Mouse (Mus musculus) adrenal gland, postnatal 36 days (tissue): ENCODE data around the gene Las1l. TPM values are rescaled to one million over a fixed set of nuclear protein-coding genes. Genes with fewer than 3 reads are reported as not detected.
"Not testable (repeated sequence)": the region's sequence is repeated elsewhere in the genome, so short reads cannot be mapped to it uniquely, and the experiment has no call there.

ENCODE experiments used
- DNase-seq, 2 experiments: peaks; one replicate each; pipeline ENCODE4 v3.0.0; 2021; ENCODE audit warnings: mixed read lengths in 1 of 2
- long read RNA-seq, 2 experiments: library from polyadenylated mRNA; stranded (forward); transcript quantifications; one replicate each; pipeline ENCODE4 v2.0.0; 2021; ENCODE audit warnings: borderline sequencing depth in 2 of 2
- total RNA-seq, 2 experiments: library from RNA; stranded (reverse); gene quantifications; 2 replicates each; pipeline ENCODE4 v1.2.3; 2021

Las1l gene
- 10 to 100 TPM; 42.5 to 44.9 TPM for total RNA-seq
- long read RNA-seq, experiment 1, transcript Las1l-201 (13 exons, 2,530 nt) = major isoform, 53 of 83 reads
- long read RNA-seq, experiment 1, partial matches to known transcripts = 10 of 83 reads
- long read RNA-seq, experiment 1, other reads (novel, unspliced or antisense) = 20 of 83 reads
- long read RNA-seq, experiment 2, transcript Las1l-201 (13 exons, 2,530 nt) = major isoform, 14 of 19 reads
- long read RNA-seq, experiment 2, partial matches to known transcripts = 3 of 19 reads
- long read RNA-seq, experiment 2, other reads (novel, unspliced or antisense) = 2 of 19 reads

DNA sequence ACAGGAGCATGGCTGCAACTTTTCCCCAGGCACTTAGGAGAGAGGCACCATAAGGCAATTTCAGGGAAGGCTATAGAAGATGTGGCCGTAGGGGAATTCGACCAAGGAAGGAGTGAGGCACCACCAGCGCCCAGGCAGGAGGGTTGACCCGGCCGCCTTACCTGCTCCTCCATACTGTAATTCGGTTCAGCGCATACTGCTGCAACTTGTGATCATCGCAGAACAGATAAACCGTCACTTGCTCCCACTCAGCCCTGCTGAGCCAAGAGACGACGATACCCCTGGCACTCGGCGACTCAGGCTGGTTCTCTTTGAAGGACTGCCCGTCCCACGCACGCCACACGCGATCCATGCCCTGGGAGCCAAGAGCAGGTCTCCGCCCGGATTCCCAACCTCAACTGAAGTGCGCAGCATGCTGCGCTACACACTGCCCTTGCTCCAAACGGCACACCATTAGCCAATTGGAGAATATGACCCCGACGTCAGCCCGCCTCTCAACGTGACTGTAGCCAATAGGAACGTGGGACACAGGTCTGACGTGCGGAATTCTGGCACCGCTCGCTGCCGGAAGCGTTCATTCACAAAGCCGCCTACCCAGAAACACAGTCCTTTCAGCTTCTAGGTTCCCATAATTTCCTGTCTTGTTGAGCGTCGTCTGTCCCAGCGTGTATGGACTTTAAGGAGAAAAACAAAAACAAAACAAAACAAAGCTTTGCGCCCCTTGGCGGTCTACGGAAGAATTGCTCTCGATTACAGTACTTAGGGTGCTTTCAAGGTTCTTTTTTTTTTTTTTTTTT is at the start of gene Las1l:
Gene Las1l (minus strand): TSS at position 466 of the 797 bp plus-strand sequence.
- peak; percentile 89 for DNase-seq

DNA sequence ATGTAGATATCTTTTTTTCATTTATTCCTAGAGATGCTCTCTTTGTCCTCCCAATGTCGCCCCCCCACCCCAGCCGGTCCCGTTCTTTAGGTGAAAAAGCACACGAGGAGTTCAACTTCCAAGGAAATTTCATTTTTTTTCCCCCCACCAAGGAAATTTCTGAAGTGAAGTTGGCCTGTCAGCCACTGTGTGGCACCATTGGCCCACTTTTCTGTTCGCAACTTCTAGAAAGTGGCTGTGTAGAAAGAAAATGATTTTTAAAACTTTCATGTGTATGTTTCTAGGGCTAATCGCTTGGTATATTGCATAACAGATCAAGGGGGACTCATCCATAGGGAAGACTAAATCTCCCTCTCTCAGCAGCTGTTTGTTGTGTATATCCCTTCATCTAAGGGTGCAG is 49.6 kb upstream of the Las1l start:
- no peak for DNase-seq

DNA sequence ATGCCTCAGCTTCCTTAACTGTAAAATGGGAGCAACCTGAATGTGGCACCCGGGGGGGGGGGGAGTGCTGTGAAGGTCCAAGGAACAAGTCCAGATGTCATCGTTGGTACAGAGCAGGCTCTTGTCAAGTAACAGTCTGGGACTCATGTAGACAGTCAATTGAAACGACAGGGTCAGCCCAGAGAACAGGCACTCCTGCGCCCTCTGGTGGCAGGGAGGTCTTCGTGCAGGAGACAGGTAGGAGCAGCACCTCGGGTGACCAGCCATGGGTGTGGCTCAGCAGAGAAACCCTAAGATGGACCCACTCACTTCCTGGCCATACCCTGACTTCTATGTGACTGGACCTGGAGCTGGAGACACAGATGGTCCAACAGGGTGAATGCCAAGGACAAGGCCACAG is 42.8 kb upstream of the Las1l start:
- no peak for DNase-seq

DNA sequence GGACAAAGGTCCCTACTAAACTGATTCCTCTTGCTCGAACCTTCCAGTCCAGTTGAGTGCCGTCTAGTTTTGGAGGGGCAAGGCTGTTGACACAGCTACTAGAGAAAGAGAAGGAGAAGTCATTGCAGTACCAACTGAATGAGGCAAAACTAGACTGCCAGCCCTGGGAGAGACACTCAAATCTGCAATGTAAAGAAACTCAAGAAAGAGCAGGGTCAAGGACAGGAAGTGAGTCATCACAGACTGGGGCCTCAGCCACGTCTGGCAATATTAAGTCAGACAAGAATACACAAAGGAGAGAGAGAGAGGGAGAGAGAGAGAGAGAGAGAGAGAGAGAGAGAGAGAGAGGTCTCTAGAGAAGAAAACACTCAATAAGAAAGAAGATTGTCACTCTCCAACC is 36.4 kb upstream of the Las1l start:
- DNase-seq = no peak

DNA sequence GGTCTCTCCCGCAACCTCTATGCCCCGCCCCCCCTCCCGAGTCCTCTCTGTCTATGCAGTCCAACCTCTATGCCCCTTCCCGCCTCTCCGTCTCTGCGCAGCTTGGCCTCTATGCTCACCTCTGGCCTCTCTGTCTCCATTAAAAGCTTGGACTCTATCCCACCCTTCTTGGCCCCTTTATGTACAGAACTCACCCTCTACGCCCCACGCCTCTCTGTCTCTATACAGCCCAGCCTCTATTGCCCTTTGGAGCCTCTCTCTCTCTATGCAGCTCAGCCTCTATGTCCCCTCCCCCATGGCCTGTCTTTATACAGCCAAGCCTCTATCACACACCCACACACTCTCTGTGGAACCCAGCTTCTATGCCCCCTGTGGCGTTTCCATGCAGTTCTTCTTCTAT is 13.2 kb upstream of the Las1l start:
- no peak for DNase-seq

DNA sequence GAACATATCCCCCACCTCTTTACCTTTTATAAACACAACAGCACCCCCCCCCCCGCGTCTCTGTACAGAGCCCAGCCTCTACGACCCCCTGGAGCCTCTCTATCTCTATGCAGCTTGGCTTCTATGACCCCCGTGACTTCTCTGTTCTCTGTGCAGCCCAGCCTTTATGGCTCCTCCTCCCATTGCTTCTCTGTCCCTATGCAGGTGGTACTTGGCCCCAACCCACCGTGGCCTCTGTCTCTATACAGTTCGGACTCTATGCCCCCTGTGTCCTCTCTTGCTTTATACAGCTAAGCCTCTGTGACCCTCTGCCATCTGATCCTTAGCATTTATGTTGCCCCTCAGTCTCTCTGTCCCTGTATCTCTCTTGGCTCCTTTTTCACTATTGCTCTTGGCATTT is 12.4 kb upstream of the Las1l start:
- no peak for DNase-seq

DNA sequence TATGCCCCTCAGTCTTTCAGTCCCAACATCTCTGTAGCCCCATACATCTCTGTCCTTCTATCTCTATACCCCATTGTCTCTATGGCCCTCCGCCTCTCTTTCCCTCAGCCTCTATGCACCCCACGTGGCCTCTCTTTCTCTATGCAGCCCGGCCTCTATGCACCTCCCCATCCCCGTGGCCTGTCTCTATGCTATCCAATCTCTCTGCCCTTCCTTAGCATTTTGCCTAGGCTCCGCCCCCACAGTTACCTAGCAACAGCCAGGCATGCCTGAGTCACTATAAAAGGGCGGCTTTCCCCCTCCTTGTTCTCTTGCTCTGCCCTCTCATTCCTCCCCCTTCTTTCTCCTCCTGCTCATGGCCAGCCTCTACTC is 11.8 kb upstream of the Las1l start:
- DNase-seq = peak; percentile 90 to 91

DNA sequence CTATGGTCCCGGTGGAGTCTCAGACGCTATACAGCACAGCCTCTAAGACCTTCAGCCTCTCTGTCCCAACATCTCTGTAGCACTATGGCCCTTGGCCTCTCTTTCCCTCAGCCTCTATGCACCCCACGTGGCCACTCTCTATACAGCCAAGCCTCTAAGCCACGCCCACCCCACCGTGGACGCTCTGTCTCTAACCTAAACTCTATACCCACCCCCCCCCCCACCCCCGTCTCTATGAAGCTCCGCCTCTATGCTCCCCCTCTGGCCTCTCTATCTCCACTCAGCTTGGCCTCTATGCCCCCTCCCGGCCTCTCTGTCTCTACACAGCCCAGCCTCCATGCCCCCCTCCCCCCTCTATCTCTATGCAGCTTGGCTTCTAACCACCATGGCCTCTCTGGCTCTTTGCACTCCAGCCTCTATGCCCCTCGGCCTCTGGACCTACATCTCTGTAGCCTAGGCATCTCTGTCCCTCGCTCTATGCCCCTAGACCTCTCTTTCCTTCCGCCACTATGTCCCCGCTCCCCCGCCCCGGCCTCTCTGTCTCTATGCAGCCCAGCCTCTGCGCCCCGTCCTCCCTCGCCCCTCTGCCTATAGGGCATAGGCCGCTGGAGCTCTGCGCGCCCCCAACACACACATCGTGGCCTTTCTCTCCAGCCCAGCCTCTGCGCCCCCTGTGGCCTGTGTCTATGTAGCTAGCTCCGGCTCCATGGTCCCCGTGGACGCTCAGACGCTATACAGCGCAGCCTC is 11.3 kb upstream of the Las1l start:
- DNase-seq = peak; percentile 40 to 59

DNA sequence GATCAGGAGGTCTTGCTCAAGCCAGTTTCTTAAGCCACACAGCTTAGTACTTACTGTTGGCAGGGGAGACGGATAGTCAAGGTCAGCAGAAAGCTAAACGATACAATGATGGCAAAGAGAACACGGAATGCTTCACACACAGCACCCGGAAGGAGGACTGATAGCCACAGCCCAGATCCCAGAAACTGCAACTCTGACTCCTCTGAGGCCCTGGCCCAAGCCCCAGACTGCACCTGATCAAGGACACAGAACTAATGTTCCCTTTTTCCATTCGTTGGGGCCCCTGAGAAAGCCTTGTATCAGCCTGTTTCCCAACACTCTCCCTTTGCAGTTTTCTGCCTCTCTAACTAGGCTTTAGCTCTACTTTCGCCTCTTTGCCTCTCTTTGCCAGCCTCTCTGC is 8.3 kb upstream of the Las1l start:
- DNase-seq = peak in 1 of 2 experiments; percentile 20

DNA sequence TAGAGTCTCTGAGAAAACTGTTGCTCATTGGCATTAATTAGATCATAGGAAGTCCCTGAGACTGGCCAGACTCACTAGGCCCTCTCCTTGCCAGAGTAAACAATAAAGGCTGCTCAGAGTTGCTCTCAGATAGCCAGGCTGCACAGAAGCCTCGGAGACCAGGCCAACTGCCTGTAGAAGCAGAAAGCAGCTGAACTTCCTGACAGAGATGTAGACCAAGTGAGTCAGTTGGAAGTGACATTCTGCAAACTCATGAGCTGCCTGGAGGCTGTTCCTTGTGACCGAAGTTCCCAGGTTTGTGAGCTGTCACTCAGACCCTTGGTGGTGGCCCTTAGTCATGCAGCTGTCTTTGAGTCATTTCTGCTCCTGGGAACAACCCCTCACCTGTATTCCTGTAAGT is 6.6 kb upstream of the Las1l start:
- no peak for DNase-seq

DNA sequence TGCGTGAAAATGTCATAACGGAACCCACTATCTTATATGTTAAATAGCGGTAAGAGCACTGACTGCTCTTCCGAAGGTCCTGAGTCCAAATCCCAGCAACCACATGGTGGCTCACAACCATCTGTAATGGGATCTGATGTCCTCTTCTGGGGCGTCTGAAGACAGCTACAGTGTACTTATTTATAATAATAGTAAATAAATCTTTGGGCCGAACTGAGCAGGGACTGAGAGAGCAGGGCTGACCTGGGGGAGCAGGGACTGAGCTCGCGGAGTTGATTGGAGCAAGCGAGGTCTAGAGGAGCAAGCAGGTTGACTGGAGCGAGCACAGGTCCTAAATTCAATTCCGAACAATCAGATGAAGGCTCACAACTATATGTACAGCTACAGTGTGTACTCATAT is 699 bp upstream of the Las1l start:
- DNase-seq = not testable (repeated sequence)

DNA sequence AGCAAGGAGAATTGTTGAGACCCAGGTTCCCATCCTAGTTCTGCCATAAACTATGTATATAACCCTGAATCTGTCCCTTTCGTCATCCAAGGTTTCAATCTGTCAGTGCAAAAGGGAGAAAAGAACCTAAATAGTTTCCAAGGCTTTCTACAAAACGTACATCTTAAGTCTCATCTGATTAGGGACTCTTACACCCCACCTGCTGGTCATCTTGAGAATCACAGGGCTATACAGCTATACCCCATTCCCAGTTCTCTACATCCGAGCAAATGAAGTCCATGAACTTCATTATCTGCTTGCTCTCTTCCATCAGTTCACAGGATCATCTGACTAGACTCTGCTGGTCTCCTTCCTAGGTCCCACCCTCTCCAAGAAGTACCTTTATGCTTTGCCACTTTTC is 6.0 kb downstream of the Las1l start:
- peak; percentile 17 to 36 for DNase-seq

DNA sequence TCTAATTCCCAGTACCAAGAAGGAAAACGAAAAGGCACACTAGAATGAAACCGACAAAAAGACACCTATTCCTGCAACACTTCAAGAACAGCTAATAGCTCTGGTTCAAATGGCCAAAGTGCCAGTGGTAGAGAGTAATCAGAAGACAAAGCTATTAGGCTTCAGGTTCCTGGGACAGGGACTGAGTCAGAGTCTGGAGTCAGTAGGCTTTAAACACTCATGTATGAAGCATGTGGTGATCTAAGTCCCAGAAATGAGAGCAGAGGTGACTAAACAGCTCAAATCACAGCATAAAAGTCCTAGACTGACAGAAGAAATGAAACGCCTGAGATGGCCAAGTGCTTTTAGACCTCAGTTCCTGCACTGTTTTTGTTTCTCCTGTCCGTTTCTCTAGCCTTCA is 8.6 kb downstream of the Las1l start:
- DNase-seq = no peak

DNA sequence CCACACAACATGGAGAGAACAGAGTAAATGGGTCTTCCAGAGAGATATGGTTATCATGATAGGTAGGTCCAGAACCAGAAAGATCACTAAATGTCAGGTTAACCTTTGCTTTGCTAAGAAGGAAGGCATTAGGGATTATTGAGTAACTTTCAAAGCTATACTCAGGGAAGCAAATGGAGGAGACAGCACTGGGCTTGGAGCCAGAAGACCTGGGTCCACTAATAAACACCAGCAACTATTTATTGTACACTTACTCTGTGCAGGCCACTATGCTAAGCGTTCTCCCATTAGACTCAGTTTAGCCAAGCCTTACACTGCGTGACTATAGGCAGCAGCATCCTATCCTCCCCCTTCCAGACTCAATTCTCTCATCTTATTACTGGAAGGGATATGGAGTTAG is 11.3 kb downstream of the Las1l start:
- no peak for DNase-seq

DNA sequence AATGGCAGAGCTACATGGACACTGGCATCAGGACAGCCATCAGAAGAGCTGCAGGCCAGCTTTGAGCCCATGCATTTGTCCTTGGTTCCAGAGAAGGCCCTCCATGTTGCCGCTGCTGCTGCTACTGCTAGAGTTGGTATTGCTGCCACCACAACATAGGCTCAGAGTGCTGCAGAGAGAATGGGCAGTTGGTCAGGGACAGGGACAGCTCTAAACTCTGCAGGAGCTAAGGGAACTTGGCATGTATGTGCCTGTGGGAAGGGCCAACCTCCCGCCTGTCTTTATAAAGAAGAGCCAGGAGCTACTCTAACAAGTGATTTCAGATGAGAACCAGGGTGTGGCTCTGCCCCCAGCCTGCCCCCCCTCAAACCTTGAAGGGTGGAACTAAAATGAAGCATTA is 21.3 kb downstream of the Las1l start:
- DNase-seq = no peak

DNA sequence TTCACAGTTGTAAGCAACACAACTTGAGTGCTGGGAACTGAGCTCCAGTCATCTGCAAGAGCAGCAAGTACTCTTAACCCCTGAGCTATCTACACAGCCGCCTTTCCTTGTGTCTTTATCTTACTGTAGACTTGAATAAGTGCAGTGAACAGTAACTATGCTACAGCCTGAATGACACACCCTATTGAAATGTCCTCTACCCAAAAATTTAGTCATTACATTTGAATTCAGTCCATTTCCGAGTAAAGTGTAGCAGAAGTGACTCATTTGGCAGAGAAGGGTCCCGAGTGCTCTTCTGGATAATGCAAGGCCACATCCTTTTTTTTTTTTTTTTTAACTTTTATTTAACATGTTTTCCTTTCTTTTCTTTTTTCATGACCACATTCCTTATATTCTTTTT is 54.0 kb downstream of the Las1l start:
- DNase-seq = no peak

Other genes with a start within 250 kb of the Las1l start
- 1 to 10 TPM; 3.0 to 3.8 TPM for gene Zc3h12b, start 245.3 kb downstream of the Las1l start, total RNA-seq
- 100 to 1,000 TPM; 144 to 168 TPM for gene Msn, start 139.1 kb upstream of the Las1l start, total RNA-seq